In the genomic region with DNA sequence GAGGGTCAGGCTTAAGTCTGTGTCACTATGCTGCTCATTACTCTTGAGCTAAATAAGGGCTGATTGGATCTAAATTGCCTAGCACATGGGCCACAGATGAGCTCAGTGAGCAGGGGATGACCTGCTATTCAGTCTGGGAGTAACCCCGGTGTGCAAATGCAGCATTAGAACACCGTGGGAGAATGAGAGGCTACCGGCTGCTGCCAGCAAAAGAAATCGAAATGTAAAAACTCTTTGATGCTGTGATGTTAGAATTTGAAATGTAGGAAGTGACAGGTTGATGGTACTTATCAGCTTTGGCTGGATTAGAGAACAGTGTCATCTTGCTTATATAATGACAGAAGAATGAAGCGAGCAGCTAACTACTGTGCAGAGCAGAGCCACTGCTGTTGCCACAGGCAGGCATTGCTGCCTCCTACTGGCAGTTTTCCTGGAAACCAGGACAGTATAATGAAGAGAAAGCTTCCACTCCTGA, we compare ENCODE assay signal across 7 mouse cellular contexts. TPM values are rescaled to one million over a fixed set of nuclear protein-coding genes. Genes with fewer than 3 reads are reported as not detected.
DNase-seq lines count a peak whose midpoint lies in the region.

No protein-coding gene starts in this region.

- DNase-seq in ES-CJ7 (ENCODE audit: low read depth, low spot score) (peak; percentile 37), adipocyte (ENCODE audit: low spot score) (peak; percentile 58)
- peak; percentile 18 for DNase-seq in forebrain, embryonic 10.5 days (ENCODE audit: extremely low spot score, low spot score)
- DNase-seq in kidney, adult 8-10 months, result peak; percentile 26 to 54
- peak; percentile 79 to 91 for DNase-seq in left cerebral cortex, postnatal 25 days (ENCODE audit: low spot score in 2 of 2)
- DNase-seq in right cerebral cortex, adult 18-20 months, result peak; percentile 84
- DNase-seq in spleen, adult 18-20 months, result no peak

- WGBS in forebrain, embryonic 10.5 days, result 48% methylated on average over 5 of the region's 5 CpGs

- H3K9me3 ChIP-seq in forebrain, embryonic 10.5 days, result no peaks in the 10 kb centered on the region

- peaks cover 23% of the 10 kb centered on the region for H3K4me1 ChIP-seq in forebrain, embryonic 10.5 days

- H3K36me3 ChIP-seq in forebrain, embryonic 10.5 days (replicated peaks), result peaks cover 8% of the 10 kb centered on the region

- H3K27ac ChIP-seq in forebrain, embryonic 10.5 days, result peak overlapping the region; percentile 36; the same call in 1 of the 2 replicates

- no peak overlapping the region for H3K4me3 ChIP-seq in forebrain, embryonic 10.5 days

- intact Hi-C loops in left cerebral cortex, postnatal 25 days (cut with DNase I), result loop anchor here (10.0 kb wide), 1 partner anchor 300 kb away; no protein-coding TSS in a partner anchor

- H3K27me3 ChIP-seq in forebrain, embryonic 10.5 days (ENCODE audit: poor library complexity, severe bottlenecking), result no peaks in the 10 kb centered on the region

RNA-seq across cellular contexts. Expression of a gene that starts 48.5 kb away (rescaled TPM):
- 50.0 and 52.9 TPM in 2 replicates for polyA plus RNA-seq in forebrain, embryonic 10.5 days (2016; fragmentation: Nextera tagmentation; extraction: Ambion mirVana)
- total RNA-seq in left cerebral cortex, postnatal 25 days (2021), result 1 to 10 TPM; 1.2 TPM

Comparison
In these comparisons a context has a peak if more than half of its experiments do, and no peak if none do; other contexts are left out.
1. DNase-seq: peak in ES-CJ7 (single experiment), adipocyte (single experiment), forebrain, embryonic 10.5 days (single experiment), kidney, adult 8-10 months (2 of 2), left cerebral cortex, postnatal 25 days (2 of 2) and right cerebral cortex, adult 18-20 months (single experiment); none in spleen, adult 18-20 months (0 of 2).